Mouse (Mus musculus) neural tube, embryonic 14.5 days (tissue): ENCODE measurements around the gene Zfp362. TPM values are rescaled to one million over a fixed set of nuclear protein-coding genes. Genes with fewer than 3 reads are reported as not detected.

Source experiments
- ATAC-seq: fragments of 200-750 bp; cut with Nextera tagmentation; 2 replicates; pipeline ENCODE4 v1.8.0; 2017; ENCODE audit warnings: low read depth, mild to moderate bottlenecking, moderate TSS enrichment, moderate library complexity
- H3K27ac ChIP-seq: fragments of 300-500 bp; sonication (generic); 2 replicates; pipeline ENCODE4 v1.5.1; 2014; ENCODE audit warnings: low read depth, mild to moderate bottlenecking, control low read depth, low read length, moderate library complexity, mixed read lengths
- H3K27me3 ChIP-seq: fragments of 300-500 bp; sonication (generic); 2 replicates; pipeline ENCODE4 v1.6.1; 2014; ENCODE audit warnings: low read length; ENCODE audit not compliant: control insufficient read depth, insufficient read depth
- H3K36me3 ChIP-seq: fragments of 300-500 bp; sonication (generic); 2 replicates; pipeline ENCODE4 v1.6.1; 2014; ENCODE audit warnings: low read length, mixed read lengths; ENCODE audit not compliant: control insufficient read depth, insufficient read depth
- H3K4me1 ChIP-seq: fragments of 300-500 bp; sonication (generic); 2 replicates; pipeline ENCODE4 v1.6.1; 2014; ENCODE audit warnings: low read length; ENCODE audit not compliant: control insufficient read depth, insufficient read depth
- H3K4me2 ChIP-seq: fragments of 300-500 bp; sonication (generic); 2 replicates; pipeline ENCODE4 v1.6.1; 2014; ENCODE audit warnings: mild to moderate bottlenecking, low read depth, low read length, control low read depth
- H3K4me3 ChIP-seq: fragments of 300-500 bp; sonication (generic); 2 replicates; pipeline ENCODE4 v1.5.1; 2014; ENCODE audit warnings: low read depth, low read length, control low read depth, mixed read lengths
- H3K9ac ChIP-seq: fragments of 300-500 bp; sonication (generic); replicated peaks from 2 replicates; pipeline ENCODE4 v1.6.1; 2014; ENCODE audit warnings: low read depth, mild to moderate bottlenecking, control low read depth, low read length, mixed read lengths
- H3K9me3 ChIP-seq: fragments of 300-500 bp; sonication (generic); 2 replicates; pipeline ENCODE4 v1.6.1; 2016; ENCODE audit warnings: low read length; ENCODE audit not compliant: control insufficient read depth
- WGBS: fragments of 180-500 bp; shearing (Covaris S2); extraction: QIAGEN DNeasy Blood & Tissue Kit; methylation state at CpG from one replicate; pipeline ENCODE4 v1.1.7; 2014; 5-methylcytosine and 5-hydroxymethylcytosine counted together
- polyA plus RNA-seq: library from polyadenylated mRNA; unstranded; fragments of >200 nt; fragmentation: Nextera tagmentation; extraction: Ambion mirVana; gene quantifications from 2 replicates; pipeline ENCODE4 v1.2.1, GENCODE M21; 2014

Gene Zfp362
- polyA plus RNA-seq, 1 experiment from 2014 or later: 26.2 TPM

DNA sequence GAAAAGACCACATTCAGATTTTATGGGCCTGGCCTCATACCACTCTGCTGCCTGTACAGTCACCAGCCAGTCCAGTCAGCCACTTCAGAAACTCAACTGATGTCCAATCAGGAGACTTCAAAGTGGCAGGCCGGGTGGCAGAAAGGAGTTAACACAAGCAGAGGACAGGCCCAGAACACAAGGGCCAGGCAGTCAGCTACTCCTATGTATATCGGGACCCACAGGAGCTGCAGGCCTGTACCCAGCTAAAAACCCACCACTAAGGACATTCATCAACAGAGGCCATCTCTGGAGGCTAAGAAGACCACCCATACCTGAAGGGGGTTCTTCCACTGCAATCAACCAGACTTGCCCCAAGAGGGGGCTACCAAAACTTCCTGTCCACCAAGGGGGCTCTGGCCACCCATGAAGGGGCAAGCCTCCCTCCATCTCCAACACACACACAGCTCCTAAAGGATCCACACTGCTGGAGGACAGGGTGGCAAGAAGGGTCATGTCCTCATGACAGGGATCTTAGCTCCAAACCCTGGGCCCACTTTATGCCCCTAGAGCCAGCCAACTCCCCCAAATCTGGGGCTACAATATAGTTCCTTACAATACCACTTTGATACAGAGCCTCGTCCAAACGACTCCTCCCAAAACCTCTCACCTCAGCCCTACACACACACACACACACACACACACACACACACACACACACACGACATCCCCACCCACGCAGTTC is 1.3 kb downstream of the Zfp362 start:
- H3K27me3 ChIP-seq: no peaks in the 10 kb centered on the region
- no peaks in the 10 kb centered on the region for H3K36me3 ChIP-seq
- H3K4me1 ChIP-seq: peaks cover 27% of the 10 kb centered on the region
- WGBS: 1% methylated on average over 6 of the region's 6 CpGs
- H3K4me3 ChIP-seq: peak overlapping the region; percentile 84
- peak overlapping the region; percentile 52; the same call in 1 of the 2 replicates for H3K27ac ChIP-seq
- H3K4me2 ChIP-seq: peak overlapping the region; percentile 98
- ATAC-seq: no peak
- no peaks in the 10 kb centered on the region for H3K9me3 ChIP-seq
- peak overlapping the region; percentile 99 for H3K9ac ChIP-seq

DNA sequence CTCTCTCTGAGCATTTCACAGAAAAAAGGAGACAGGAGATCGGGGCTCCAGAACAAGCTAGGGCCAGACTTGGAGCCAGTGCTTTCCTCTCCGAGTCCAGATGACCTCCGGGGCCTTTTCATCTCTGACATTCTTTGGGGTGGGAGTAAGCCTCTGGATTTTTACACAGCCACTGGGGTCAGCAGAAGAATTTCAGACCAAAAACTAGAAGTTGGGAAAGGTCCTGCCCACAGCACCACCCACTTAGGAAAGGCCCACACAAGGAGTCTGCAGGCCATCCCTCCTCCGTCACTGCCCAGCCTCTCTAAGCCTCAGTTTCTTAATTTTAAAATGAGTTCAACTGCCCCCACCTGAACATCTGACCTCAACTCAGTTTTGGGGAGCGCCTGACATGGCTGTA is 2.3 kb downstream of the Zfp362 start:
- Histone ChIP-seq H3K36me3 (no peaks in the 10 kb centered on the region), H3K4me1 (peaks cover 32% of the 10 kb centered on the region), H3K4me3 (no peak overlapping the region), H3K27me3 (no peaks in the 10 kb centered on the region), H3K4me2 (peak overlapping the region; percentile 98), H3K27ac (no peak overlapping the region), H3K9me3 (no peaks in the 10 kb centered on the region), H3K9ac (no peak overlapping the region)
- no peak for ATAC-seq
- 69% methylated on average over 5 of the region's 5 CpGs for WGBS

GRCm38 (mm10) chr4:128801675-128802465 is 4.0 kb downstream of the Zfp362 start:
- ATAC-seq: no peak
- Histone ChIP-seq H3K4me1 (peaks cover 33% of the 10 kb centered on the region), H3K4me2 (no peak overlapping the region), H3K36me3 (no peaks in the 10 kb centered on the region), H3K27me3 (no peaks in the 10 kb centered on the region), H3K9me3 (no peaks in the 10 kb centered on the region), H3K27ac (no peak overlapping the region), H3K9ac (no peak overlapping the region), H3K4me3 (no peak overlapping the region)
- WGBS: 67% methylated on average over 9 of the region's 9 CpGs

GRCm38 (mm10) chr4:128796788-128797187 is 9.1 kb downstream of the Zfp362 start:
- Histone ChIP-seq H3K27ac (no peak overlapping the region), H3K4me2 (no peak overlapping the region), H3K9me3 (no peaks in the 10 kb centered on the region), H3K27me3 (no peaks in the 10 kb centered on the region), H3K4me1 (peaks cover 10% of the 10 kb centered on the region; the same call in 1 of the 2 replicates), H3K4me3 (no peak overlapping the region), H3K36me3 (peaks cover 4% of the 10 kb centered on the region; the same call in 1 of the 2 replicates), H3K9ac (no peak overlapping the region)
- 64% methylated on average over 8 of the region's 8 CpGs for WGBS
- ATAC-seq: no peak

- H3K9ac ChIP-seq: no peak overlapping the region
- peak; percentile 50; the same call in 1 of the 2 replicates for ATAC-seq
- H3K27me3 ChIP-seq: no peaks in the 10 kb centered on the region
- 9% methylated on average over 9 of the region's 9 CpGs for WGBS
- H3K27ac ChIP-seq: no peak overlapping the region
- H3K4me3 ChIP-seq: no peak overlapping the region
- peaks cover 12% of the 10 kb centered on the region; the same call in 1 of the 2 replicates for H3K4me1 ChIP-seq
- H3K36me3 ChIP-seq: peaks cover 4% of the 10 kb centered on the region; the same call in 1 of the 2 replicates
- no peak overlapping the region for H3K4me2 ChIP-seq
- H3K9me3 ChIP-seq: no peaks in the 10 kb centered on the region
Measured at GRCm38 (mm10) chr4:128795596-128795995, 10.2 kb downstream of the Zfp362 start.

DNA sequence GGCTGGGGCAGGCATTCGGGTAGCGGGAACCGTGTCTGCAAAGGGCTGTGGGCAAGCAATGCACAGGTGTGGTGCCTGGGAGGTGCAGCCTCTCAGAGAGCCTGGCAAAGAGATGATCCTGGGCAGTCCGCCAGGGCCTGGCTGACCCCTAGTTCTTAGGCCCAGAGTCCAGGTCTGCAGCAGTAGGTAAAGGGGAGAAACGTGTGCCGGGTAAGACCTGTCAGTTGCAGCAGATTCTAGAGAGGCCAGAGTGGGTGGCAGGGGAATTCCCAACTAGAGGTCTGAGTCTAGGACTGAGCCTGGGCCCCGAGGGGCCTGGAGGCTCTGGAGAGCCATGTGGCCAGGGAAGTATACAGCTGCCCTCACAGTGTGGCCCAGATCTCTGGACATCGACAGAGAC is 11.6 kb downstream of the Zfp362 start:
- H3K36me3 ChIP-seq: peaks cover 4% of the 10 kb centered on the region
- no peaks in the 10 kb centered on the region for H3K9me3 ChIP-seq
- no peak for ATAC-seq
- WGBS: 94% methylated on average over 8 of the region's 8 CpGs
- no peaks in the 10 kb centered on the region for H3K27me3 ChIP-seq
- no peak overlapping the region for H3K27ac ChIP-seq
- peaks cover 11% of the 10 kb centered on the region; the same call in 1 of the 2 replicates for H3K4me1 ChIP-seq
- no peak overlapping the region for H3K9ac ChIP-seq
- H3K4me2 ChIP-seq: no peak overlapping the region
- H3K4me3 ChIP-seq: no peak overlapping the region

DNA sequence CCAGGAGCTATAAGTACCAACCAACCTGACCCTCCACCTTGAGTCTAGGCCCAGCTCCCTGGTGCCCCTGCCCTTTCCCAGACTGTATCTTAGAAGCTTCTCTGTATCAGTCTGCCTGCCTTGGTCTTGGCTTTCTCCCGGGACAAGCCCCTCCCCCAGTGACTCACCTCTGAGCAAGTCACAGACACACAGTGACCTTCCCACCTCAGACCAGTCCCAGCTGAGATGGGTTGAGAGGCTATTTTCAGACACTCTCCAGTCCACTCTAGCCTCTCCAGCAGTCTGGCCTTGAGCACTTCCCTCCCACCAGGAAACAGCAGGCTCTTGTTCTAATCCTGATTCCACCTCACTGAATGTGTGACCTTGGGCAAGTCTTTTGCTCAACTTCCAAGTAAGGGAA is 12.1 kb downstream of the Zfp362 start:
- Histone ChIP-seq H3K4me3 (no peak overlapping the region), H3K27me3 (no peaks in the 10 kb centered on the region), H3K27ac (no peak overlapping the region), H3K9ac (no peak overlapping the region), H3K36me3 (peaks cover 4% of the 10 kb centered on the region), H3K4me2 (no peak overlapping the region), H3K4me1 (peaks cover 8% of the 10 kb centered on the region; the same call in 1 of the 2 replicates), H3K9me3 (no peaks in the 10 kb centered on the region)
- WGBS: 50% methylated on average over 1 of the region's 1 CpGs
- no peak for ATAC-seq

GRCm38 (mm10) chr4:128789646-128790045 is 16.2 kb downstream of the Zfp362 start:
- Histone ChIP-seq H3K9ac (no peak overlapping the region), H3K27me3 (no peaks in the 10 kb centered on the region), H3K4me1 (0 out of 2 replicates have a peak, but pooled peaks cover 3% of the 10 kb centered on the region), H3K4me2 (no peak overlapping the region), H3K36me3 (peaks cover 31% of the 10 kb centered on the region), H3K9me3 (no peaks in the 10 kb centered on the region), H3K27ac (no peak overlapping the region), H3K4me3 (no peak overlapping the region)
- no peak for ATAC-seq
- WGBS: 47% methylated on average over 18 of the region's 18 CpGs

DNA sequence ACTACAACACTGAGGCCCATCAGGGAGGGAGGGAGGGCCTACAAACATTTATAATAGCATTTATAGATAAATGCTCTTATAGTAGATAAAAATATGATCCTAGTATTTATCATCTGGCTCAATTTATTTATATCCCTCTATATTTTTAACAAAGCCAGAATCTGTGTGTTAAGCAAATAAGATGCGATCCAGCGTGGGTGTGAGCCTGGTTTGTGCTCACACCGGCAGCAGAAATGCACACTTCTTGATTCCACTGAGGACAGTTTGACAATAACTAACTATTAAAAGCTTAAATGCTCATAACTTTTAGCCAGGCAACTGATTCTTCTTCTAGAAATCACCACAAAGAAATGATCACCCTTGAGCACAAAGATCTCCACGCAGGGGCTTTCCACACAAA is 17.7 kb downstream of the Zfp362 start:
- 97% methylated on average over 4 of the region's 4 CpGs for WGBS
- no peak overlapping the region for H3K4me2 ChIP-seq
- ATAC-seq: no peak
- H3K9me3 ChIP-seq: no peaks in the 10 kb centered on the region
- H3K36me3 ChIP-seq: peaks cover 33% of the 10 kb centered on the region
- no peaks in the 10 kb centered on the region for H3K27me3 ChIP-seq
- H3K4me1 ChIP-seq: 0 out of 2 replicates have a peak, but pooled peaks cover 3% of the 10 kb centered on the region
- H3K9ac ChIP-seq: no peak overlapping the region
- no peak overlapping the region for H3K27ac ChIP-seq
- H3K4me3 ChIP-seq: no peak overlapping the region
